Mouse (Mus musculus) lung, adult 2 months (tissue): ENCODE measurements around the gene Rgs9.

Source experiments
- CTCF ChIP-seq: fragments of 200-500 bp; IDR thresholded peaks from 2 replicates; pipeline ENCODE4 v1.5.1; 2011; ENCODE audit warnings: mild to moderate bottlenecking, low read length, control low read depth; ENCODE audit not compliant: insufficient read depth
- POLR2A ChIP-seq: fragments of 200-500 bp; IDR thresholded peaks from 2 replicates; pipeline ENCODE4 v1.6.1; 2011; ENCODE audit warnings: low read depth, mild to moderate bottlenecking, control low read depth, low read length, borderline replicate concordance; ENCODE audit errors: extremely low read depth

GRCm38 (mm10) chr11:109180290-109180689 lies 117.6 kb downstream of the Rgs9 start:
- TF ChIP-seq POLR2A (no peak), CTCF (no peak)
